Mouse (Mus musculus) MEL (cell line): ENCODE data around the gene Gjd2. TPM values are rescaled to one million over a fixed set of nuclear protein-coding genes. Genes with fewer than 3 reads are reported as not detected.

Source experiments
- DNase-seq: peaks from one replicate; pipeline ENCODE4 v3.0.0; 2011; ENCODE audit warnings: low read depth, low spot score
- H3K27ac ChIP-seq: 2 replicates; pipeline ENCODE4 v1.5.1; 2012; ENCODE audit warnings: low read depth, mild to moderate bottlenecking, control low read depth, low read length, moderate library complexity; ENCODE audit not compliant: control insufficient read depth
- H3K27me3 ChIP-seq, 2 experiments: fragments of 150-350 bp in 1 of 2; sonication (generic) in 1 of 2; 2 replicates each; pipeline ENCODE4 v1.6.1; 2012; ENCODE audit warnings: low read length in 2 of 2, mild to moderate bottlenecking in 2 of 2, improper control_type of control experiment in 1 of 2, moderate library complexity in 1 of 2; ENCODE audit not compliant: insufficient read depth in 2 of 2, control insufficient read depth in 1 of 2
- H3K36me3 ChIP-seq, 2 experiments: 2 replicates each; pipeline ENCODE4 v1.6.1; 2012 to 2014; ENCODE audit warnings: low read length in 2 of 2, improper control_type of control experiment in 1 of 2, inconsistent platforms in 1 of 2, mild to moderate bottlenecking in 1 of 2; ENCODE audit not compliant: insufficient read depth in 2 of 2, control insufficient read depth in 1 of 2
- H3K4me1 ChIP-seq, 2 experiments: fragments of 150-350 bp in 1 of 2; sonication (generic) in 1 of 2; 2 replicates each; pipeline ENCODE4 v1.6.1; 2012; ENCODE audit warnings: low read length in 2 of 2, improper control_type of control experiment in 1 of 2, mild to moderate bottlenecking in 1 of 2; ENCODE audit not compliant: insufficient read depth in 2 of 2, control insufficient read depth in 1 of 2
- H3K4me3 ChIP-seq, 2 experiments: fragments of 150-350 bp in 1 of 2; sonication (generic) in 1 of 2; 2 replicates each; pipeline ENCODE4 v1.5.1; 2012; ENCODE audit warnings: low read depth in 2 of 2, low read length in 2 of 2, mild to moderate bottlenecking in 2 of 2, moderate library complexity in 2 of 2, control low read depth in 1 of 2, improper control_type of control experiment in 1 of 2; ENCODE audit not compliant: control insufficient read depth in 1 of 2, insufficient read depth in 1 of 2
- H3K79me2 ChIP-seq: 2 replicates; pipeline ENCODE4 v1.6.1; 2012; ENCODE audit warnings: mild to moderate bottlenecking, low read length, moderate library complexity; ENCODE audit not compliant: control insufficient read depth, poor library complexity, insufficient read depth
- H3K9ac ChIP-seq: 2 replicates; pipeline ENCODE4 v1.6.1; 2012; ENCODE audit warnings: low read depth, mild to moderate bottlenecking, control low read depth, low read length, moderate library complexity; ENCODE audit not compliant: control insufficient read depth, poor library complexity, severe bottlenecking
- H3K9me3 ChIP-seq: fragments of 150-350 bp; sonication (generic); replicated peaks from 2 replicates; pipeline ENCODE4 v1.6.1; 2012; ENCODE audit warnings: mild to moderate bottlenecking, low read length, improper control_type of control experiment, moderate library complexity; ENCODE audit not compliant: insufficient read depth
- BHLHE40 ChIP-seq: IDR thresholded peaks from 2 replicates; pipeline ENCODE4 v1.6.1; 2012; ENCODE audit warnings: low read depth, mild to moderate bottlenecking, inconsistent platforms, low read length, improper control_type of control experiment, borderline replicate concordance
- CHD1 ChIP-seq: IDR thresholded peaks from 2 replicates; pipeline ENCODE4 v1.6.1; 2012; ENCODE audit warnings: low read depth, mild to moderate bottlenecking, inconsistent platforms, low read length, improper control_type of control experiment
- CHD2 ChIP-seq: IDR thresholded peaks from 2 replicates; pipeline ENCODE4 v1.6.1; 2011; ENCODE audit warnings: low read length, improper control_type of control experiment
- CTCF ChIP-seq, 3 experiments: IDR thresholded peaks in 2 of 3; conservative IDR thresholded peaks in 1 of 3; 2 replicates each; pipeline ENCODE4 v1.5.1; 2011 to 2012; ENCODE audit warnings: low read length in 3 of 3, low read depth in 2 of 3, mild to moderate bottlenecking in 2 of 3, improper control_type of control experiment in 1 of 3, inconsistent platforms in 1 of 3, mixed read lengths in 1 of 3, moderate library complexity in 1 of 3; ENCODE audit not compliant: control insufficient read depth in 1 of 3, insufficient read depth in 1 of 3, poor library complexity in 1 of 3, severe bottlenecking in 1 of 3
- E2F4 ChIP-seq: IDR thresholded peaks from 2 replicates; pipeline ENCODE4 v1.6.1; 2011; ENCODE audit warnings: low read depth, low read length, improper control_type of control experiment, borderline replicate concordance
- GABPA ChIP-seq: IDR thresholded peaks from 2 replicates; pipeline ENCODE4 v1.6.1; 2012; ENCODE audit warnings: low read depth, mild to moderate bottlenecking, inconsistent platforms, low read length, improper control_type of control experiment, moderate library complexity
- GATA1 ChIP-seq: IDR thresholded peaks from 2 replicates; pipeline ENCODE4 v1.6.1; 2011; ENCODE audit warnings: low read depth, low read length, improper control_type of control experiment
- HCFC1 ChIP-seq: IDR thresholded peaks from 2 replicates; pipeline ENCODE4 v1.6.1; 2012; ENCODE audit warnings: low read depth, mild to moderate bottlenecking, inconsistent platforms, low read length, improper control_type of control experiment, moderate library complexity
- JUND ChIP-seq: IDR thresholded peaks from 2 replicates; pipeline ENCODE4 v1.6.1; 2011; ENCODE audit warnings: low read depth, mild to moderate bottlenecking, improper control_type of control experiment, low read length
- MAFK ChIP-seq: IDR thresholded peaks from 2 replicates; pipeline ENCODE4 v1.6.1; 2011; ENCODE audit warnings: low read depth, mild to moderate bottlenecking, low read length, improper control_type of control experiment, borderline replicate concordance
- MAZ ChIP-seq: IDR thresholded peaks from 2 replicates; pipeline ENCODE4 v1.6.1; 2012; ENCODE audit warnings: low read depth, mild to moderate bottlenecking, inconsistent platforms, low read length, improper control_type of control experiment
- MYB ChIP-seq: IDR thresholded peaks from 2 replicates; pipeline ENCODE4 v1.6.1; 2011; ENCODE audit warnings: mild to moderate bottlenecking, low read depth, low read length, improper control_type of control experiment
- POLR2A ChIP-seq, 2 experiments: IDR thresholded peaks; 2 replicates each; pipeline ENCODE4 v1.6.1; 2011 to 2012; ENCODE audit warnings: low read length in 2 of 2, mild to moderate bottlenecking in 2 of 2, control low read depth in 1 of 2, improper control_type of control experiment in 1 of 2, low read depth in 1 of 2, moderate library complexity in 1 of 2; ENCODE audit not compliant: control insufficient read depth in 1 of 2, insufficient read depth in 1 of 2, poor library complexity in 1 of 2
- POLR2AphosphoS5 ChIP-seq: IDR thresholded peaks from 2 replicates; pipeline ENCODE4 v1.6.1; 2012; ENCODE audit warnings: low read depth, borderline replicate concordance, mild to moderate bottlenecking, inconsistent platforms, low read length, moderate library complexity, mixed read lengths
- RCOR1 ChIP-seq: IDR thresholded peaks from 2 replicates; pipeline ENCODE4 v1.6.1; 2012; ENCODE audit warnings: low read depth, mild to moderate bottlenecking, inconsistent platforms, low read length, improper control_type of control experiment
- TAL1 ChIP-seq: IDR thresholded peaks from 2 replicates; pipeline ENCODE4 v1.6.1; 2012; ENCODE audit warnings: mild to moderate bottlenecking, inconsistent platforms, low read length, moderate library complexity, mixed read lengths
- TBP ChIP-seq: IDR thresholded peaks from 2 replicates; pipeline ENCODE4 v1.8.0; 2011; ENCODE audit warnings: low read depth, low read length, improper control_type of control experiment
- TCF12 ChIP-seq: IDR thresholded peaks from 2 replicates; pipeline ENCODE4 v1.6.1; 2014; ENCODE audit warnings: low read depth, mild to moderate bottlenecking, inconsistent platforms, low read length, improper control_type of control experiment, moderate library complexity
- UBTF ChIP-seq: IDR thresholded peaks from 2 replicates; pipeline ENCODE4 v1.6.1; 2012; ENCODE audit warnings: low read depth, mild to moderate bottlenecking, inconsistent platforms, low read length, improper control_type of control experiment, moderate library complexity, borderline replicate concordance; ENCODE audit not compliant: insufficient read depth
- USF1 ChIP-seq: IDR thresholded peaks from 2 replicates; pipeline ENCODE4 v1.6.1; 2014; ENCODE audit warnings: low read depth, mild to moderate bottlenecking, inconsistent platforms, low read length, improper control_type of control experiment, moderate library complexity
- USF2 ChIP-seq, 2 experiments: IDR thresholded peaks; 2 replicates each; pipeline ENCODE4 v1.6.1; 2011 to 2012; ENCODE audit warnings: improper control_type of control experiment in 2 of 2, low read length in 2 of 2, borderline replicate concordance in 1 of 2, inconsistent platforms in 1 of 2, low read depth in 1 of 2, mild to moderate bottlenecking in 1 of 2; ENCODE audit not compliant: insufficient read depth in 1 of 2
- ZC3H11A ChIP-seq: IDR thresholded peaks from 2 replicates; pipeline ENCODE4 v1.6.1; 2012; ENCODE audit warnings: low read depth, mild to moderate bottlenecking, inconsistent platforms, low read length, improper control_type of control experiment
- ZKSCAN1 ChIP-seq: IDR thresholded peaks from 2 replicates; pipeline ENCODE4 v1.6.1; 2012; ENCODE audit warnings: low read depth, mild to moderate bottlenecking, inconsistent platforms, low read length, improper control_type of control experiment, moderate library complexity
- ZNF384 ChIP-seq: IDR thresholded peaks from 2 replicates; pipeline ENCODE4 v1.6.1; 2012; ENCODE audit warnings: low read depth, mild to moderate bottlenecking, inconsistent platforms, low read length, improper control_type of control experiment
- polyA plus RNA-seq, 2 experiments: library from polyadenylated mRNA; stranded (reverse) in 1 of 2; unstranded in 1 of 2; fragments of >175 nt in 1 of 2; fragments of >200 nt in 1 of 2; gene quantifications; 2 replicates each; pipeline versions ENCODE4 v1.2.1 to v1.2.4; 2012; ENCODE audit warnings: low replicate concordance in 2 of 2, low read depth in 1 of 2; ENCODE audit not compliant: insufficient read length in 2 of 2, insufficient read depth in 1 of 2, missing spikeins in 1 of 2
- total RNA-seq: library from RNA; depleted of rRNA; stranded (reverse); fragments of 300-350 nt; gene quantifications from 2 replicates; pipeline ENCODE4 v1.2.3, GENCODE M21; 2012

Gene Gjd2
- total and polyA plus RNA-seq, 3 experiments = not detected

- Histone ChIP-seq H3K36me3 (no peaks in the 10 kb centered on the region), H3K27ac (no peak overlapping the region), H3K9ac (no peak overlapping the region), H3K79me2 (no peaks in the 10 kb centered on the region), H3K4me1 (no peaks in the 10 kb centered on the region), H3K9me3 (no peaks in the 10 kb centered on the region), H3K27me3 (no peaks in the 10 kb centered on the region), H3K4me3 (no peak overlapping the region)
- TF ChIP-seq ZC3H11A (no peak), MYB (no peak), CHD1 (no peak), POLR2AphosphoS5 (no peak), TCF12 (no peak), TBP (no peak), RCOR1 (no peak), POLR2A (IDR thresholded peaks at IDR 0.05; ENCODE audit: control insufficient read depth in 1 of 2, insufficient read depth in 1 of 2, low read depth in 1 of 2, low read length in 2 of 2, poor library complexity in 1 of 2) (no peak), BHLHE40 (no peak), E2F4 (no peak), HCFC1 (no peak)
- no peak for DNase-seq
Observed at GRCm38 (mm10) chr2:114008321-114008720, 5.1 kb downstream of the Gjd2 start.

GRCm38 (mm10) chr2:113997484-113997883 lies 15.9 kb downstream of the Gjd2 start:
- Histone ChIP-seq H3K27me3 (no peaks in the 10 kb centered on the region), H3K9ac (no peak overlapping the region), H3K27ac (no peak overlapping the region), H3K79me2 (no peaks in the 10 kb centered on the region), H3K9me3 (no peaks in the 10 kb centered on the region), H3K4me3 (no peak overlapping the region), H3K36me3 (no peaks in the 10 kb centered on the region), H3K4me1 (no peaks in the 10 kb centered on the region)
- no peak for DNase-seq
- TF ChIP-seq ZKSCAN1 = no peak
- TF ChIP-seq CHD1 = no peak
- TF ChIP-seq TBP = no peak
- TF ChIP-seq POLR2A (IDR thresholded peaks at IDR 0.05; ENCODE audit: control insufficient read depth in 1 of 2, insufficient read depth in 1 of 2, low read depth in 1 of 2, low read length in 2 of 2, poor library complexity in 1 of 2) = no peak
- no peak for TF ChIP-seq GABPA
- TF ChIP-seq MYB = no peak
- TF ChIP-seq JUND = no peak
- no peak for TF ChIP-seq GATA1
- TF ChIP-seq TCF12 = no peak
- TF ChIP-seq MAZ = no peak
- TF ChIP-seq TAL1 = no peak
- no peak for TF ChIP-seq UBTF
- no peak for TF ChIP-seq CTCF (IDR thresholded peaks at IDR 0.05 in 2 of 3, conservative IDR thresholded peaks at IDR 0.05 in 1 of 3; ENCODE audit: control insufficient read depth in 1 of 3, insufficient read depth in 1 of 3, low read depth in 2 of 3, low read length in 3 of 3, poor library complexity in 1 of 3, severe bottlenecking in 1 of 3)
- TF ChIP-seq ZNF384 = no peak
- no peak for TF ChIP-seq USF2 (IDR thresholded peaks at IDR 0.05; ENCODE audit: borderline replicate concordance in 1 of 2, insufficient read depth in 1 of 2, low read depth in 1 of 2, low read length in 2 of 2)
- TF ChIP-seq CHD2 = no peak
- TF ChIP-seq ZC3H11A = no peak
- TF ChIP-seq RCOR1 = no peak
- TF ChIP-seq USF1 = no peak
- TF ChIP-seq MAFK = no peak
